Mouse (Mus musculus): ENCODE measurements around the gene Mob3c. TPM values are rescaled to one million over a fixed set of nuclear protein-coding genes. Genes with fewer than 3 reads are reported as not detected.

Gene Mob3c
- polyA plus RNA-seq, 1 experiment: 17.8 TPM

DNA sequence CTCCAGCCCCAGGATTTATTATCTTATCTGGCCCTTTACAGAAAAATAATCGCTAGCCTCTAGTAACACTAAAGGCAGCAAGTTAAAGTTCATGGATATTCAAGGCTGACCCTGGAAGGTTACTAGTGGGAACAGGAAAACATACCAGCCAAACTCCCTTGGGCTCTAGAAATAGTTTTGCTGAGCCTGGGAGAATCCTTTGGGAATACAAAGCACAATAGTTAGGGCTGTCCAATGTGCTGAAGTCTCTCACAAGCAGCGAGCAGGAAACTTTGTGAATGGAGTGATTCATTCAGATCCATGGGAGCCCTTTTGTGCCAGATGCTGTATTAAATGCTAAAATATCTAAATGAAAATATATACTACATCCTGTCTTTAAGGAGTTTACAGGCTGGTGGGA lies 18.8 kb downstream of the Mob3c start:
- H3K36me3 ChIP-seq (ENCODE audit: control insufficient read depth, insufficient read depth, low read length): no peaks in the 10 kb centered on the region; the same call in 1 of the 2 replicates
- no peak overlapping the region for H3K27ac ChIP-seq (ENCODE audit: insufficient read depth, low read depth, low read length)
- H3K27me3 ChIP-seq (replicated peaks; ENCODE audit: control insufficient read depth, insufficient read depth, low read length): no peaks in the 10 kb centered on the region
- H3K4me3 ChIP-seq (ENCODE audit: insufficient read depth, low read depth, low read length): no peak overlapping the region
- H3K4me1 ChIP-seq (ENCODE audit: control insufficient read depth, insufficient read depth, low read length): no peaks in the 10 kb centered on the region
- peak; percentile 56 for DNase-seq
- WGBS: 55% methylated on average over 2 of the region's 2 CpGs
- no peak for TF ChIP-seq CTCF (conservative IDR thresholded peaks at IDR 0.05; ENCODE audit: insufficient read depth, insufficient read length, low read depth, low read length)
- no peak for TF ChIP-seq POLR2A (IDR thresholded peaks at IDR 0.05; ENCODE audit: low read depth, low read length)

GRCm38 (mm10) chr4:115847377-115847776 lies 19.5 kb downstream of the Mob3c start:
- peak; percentile 18 for DNase-seq
- no peaks in the 10 kb centered on the region for H3K27me3 ChIP-seq (replicated peaks; ENCODE audit: control insufficient read depth, insufficient read depth, low read length)
- H3K36me3 ChIP-seq (ENCODE audit: control insufficient read depth, insufficient read depth, low read length): no peaks in the 10 kb centered on the region; the same call in 1 of the 2 replicates
- H3K4me1 ChIP-seq (ENCODE audit: control insufficient read depth, insufficient read depth, low read length): no peaks in the 10 kb centered on the region
- 57% methylated on average over 5 of the region's 5 CpGs for WGBS
- H3K27ac ChIP-seq (ENCODE audit: insufficient read depth, low read depth, low read length): no peak overlapping the region
- H3K4me3 ChIP-seq (ENCODE audit: insufficient read depth, low read depth, low read length): no peak overlapping the region
- TF ChIP-seq POLR2A (IDR thresholded peaks at IDR 0.05; ENCODE audit: low read depth, low read length): no peak
- no peak for TF ChIP-seq CTCF (conservative IDR thresholded peaks at IDR 0.05; ENCODE audit: insufficient read depth, insufficient read length, low read depth, low read length)

- no peaks in the 10 kb centered on the region for H3K27me3 ChIP-seq (replicated peaks; ENCODE audit: control insufficient read depth, insufficient read depth, low read length)
- H3K4me3 ChIP-seq (ENCODE audit: insufficient read depth, low read depth, low read length): no peak overlapping the region
- TF ChIP-seq CTCF (conservative IDR thresholded peaks at IDR 0.05; ENCODE audit: insufficient read depth, insufficient read length, low read depth, low read length): no peak
- no peak for TF ChIP-seq POLR2A (IDR thresholded peaks at IDR 0.05; ENCODE audit: low read depth, low read length)
- WGBS: 100% methylated on average over 1 of the region's 1 CpGs
- H3K27ac ChIP-seq (ENCODE audit: insufficient read depth, low read depth, low read length): no peak overlapping the region
- no peak for DNase-seq
- no peaks in the 10 kb centered on the region for H3K4me1 ChIP-seq (ENCODE audit: control insufficient read depth, insufficient read depth, low read length)
- no peaks in the 10 kb centered on the region; the same call in 1 of the 2 replicates for H3K36me3 ChIP-seq (ENCODE audit: control insufficient read depth, insufficient read depth, low read length)
Measured at GRCm38 (mm10) chr4:115848083-115848482, 20.2 kb downstream of the Mob3c start.

GRCm38 (mm10) chr4:115848990-115849677 lies 21.2 kb downstream of the Mob3c start:
- Histone ChIP-seq H3K36me3 (ENCODE audit: control insufficient read depth, insufficient read depth, low read length) (no peaks in the 10 kb centered on the region; the same call in 1 of the 2 replicates), H3K27ac (ENCODE audit: insufficient read depth, low read depth, low read length) (no peak overlapping the region), H3K4me1 (ENCODE audit: control insufficient read depth, insufficient read depth, low read length) (no peaks in the 10 kb centered on the region), H3K27me3 (replicated peaks; ENCODE audit: control insufficient read depth, insufficient read depth, low read length) (no peaks in the 10 kb centered on the region), H3K4me3 (ENCODE audit: insufficient read depth, low read depth, low read length) (no peak overlapping the region)
- WGBS: 60% methylated on average over 8 of the region's 8 CpGs
- DNase-seq: no peak
- TF ChIP-seq POLR2A (IDR thresholded peaks at IDR 0.05; ENCODE audit: low read depth, low read length): no peak
- no peak for TF ChIP-seq CTCF (conservative IDR thresholded peaks at IDR 0.05; ENCODE audit: insufficient read depth, insufficient read length, low read depth, low read length)

DNA sequence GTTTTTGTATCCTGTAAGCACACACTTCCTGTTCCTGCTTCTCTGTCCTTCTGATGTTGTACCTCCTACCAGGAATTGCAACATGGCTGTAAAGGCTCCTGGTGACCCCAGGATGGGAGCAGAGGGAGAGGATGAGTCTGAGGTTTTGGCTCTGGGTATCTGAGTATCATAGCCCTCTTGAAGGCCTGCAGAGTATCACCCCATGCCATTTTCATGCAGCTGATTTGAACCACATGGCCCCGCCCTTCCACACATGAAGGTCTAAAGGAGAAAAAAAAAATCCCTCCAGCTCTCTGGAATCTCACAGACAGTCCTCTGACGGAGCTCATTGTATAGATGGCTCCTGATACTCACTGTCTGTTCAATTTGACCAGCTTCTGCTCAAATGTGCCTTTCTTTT lies 22.2 kb downstream of the Mob3c start:
- no peaks in the 10 kb centered on the region; the same call in 1 of the 2 replicates for H3K36me3 ChIP-seq (ENCODE audit: control insufficient read depth, insufficient read depth, low read length)
- no peaks in the 10 kb centered on the region for H3K27me3 ChIP-seq (replicated peaks; ENCODE audit: control insufficient read depth, insufficient read depth, low read length)
- H3K27ac ChIP-seq (ENCODE audit: insufficient read depth, low read depth, low read length): no peak overlapping the region
- WGBS: 89% methylated on average over 2 of the region's 2 CpGs
- H3K4me1 ChIP-seq (ENCODE audit: control insufficient read depth, insufficient read depth, low read length): no peaks in the 10 kb centered on the region
- DNase-seq: no peak
- H3K4me3 ChIP-seq (ENCODE audit: insufficient read depth, low read depth, low read length): no peak overlapping the region
- no peak for TF ChIP-seq CTCF (conservative IDR thresholded peaks at IDR 0.05; ENCODE audit: insufficient read depth, insufficient read length, low read depth, low read length)

DNA sequence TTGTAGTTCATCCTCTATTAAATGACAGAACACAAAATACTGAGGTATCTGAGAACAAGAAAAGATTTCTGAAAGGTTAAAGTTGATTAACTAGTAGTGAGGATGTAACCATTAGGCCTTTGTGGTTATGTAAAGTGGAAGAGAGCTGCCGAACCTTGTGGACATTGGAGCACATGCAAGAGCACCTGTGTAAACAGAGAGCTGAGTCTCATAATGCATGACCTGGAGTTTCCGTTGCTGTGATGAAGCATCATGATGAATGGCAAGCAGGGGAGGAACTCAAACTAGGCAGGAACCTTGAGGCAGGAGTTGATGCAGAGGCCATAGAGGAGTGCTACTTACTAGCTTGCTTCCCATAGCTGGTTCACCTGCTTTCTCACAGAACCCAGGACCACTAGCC lies 22.7 kb downstream of the Mob3c start:
- DNase-seq: no peak
- Histone ChIP-seq H3K27me3 (replicated peaks; ENCODE audit: control insufficient read depth, insufficient read depth, low read length) (no peaks in the 10 kb centered on the region), H3K4me1 (ENCODE audit: control insufficient read depth, insufficient read depth, low read length) (no peaks in the 10 kb centered on the region), H3K4me3 (ENCODE audit: insufficient read depth, low read depth, low read length) (no peak overlapping the region), H3K36me3 (ENCODE audit: control insufficient read depth, insufficient read depth, low read length) (no peaks in the 10 kb centered on the region; the same call in 1 of the 2 replicates), H3K27ac (ENCODE audit: insufficient read depth, low read depth, low read length) (no peak overlapping the region)
- 46% methylated on average over 2 of the region's 2 CpGs for WGBS
- no peak for TF ChIP-seq POLR2A (IDR thresholded peaks at IDR 0.05; ENCODE audit: low read depth, low read length)
- no peak for TF ChIP-seq CTCF (conservative IDR thresholded peaks at IDR 0.05; ENCODE audit: insufficient read depth, insufficient read length, low read depth, low read length)

DNA sequence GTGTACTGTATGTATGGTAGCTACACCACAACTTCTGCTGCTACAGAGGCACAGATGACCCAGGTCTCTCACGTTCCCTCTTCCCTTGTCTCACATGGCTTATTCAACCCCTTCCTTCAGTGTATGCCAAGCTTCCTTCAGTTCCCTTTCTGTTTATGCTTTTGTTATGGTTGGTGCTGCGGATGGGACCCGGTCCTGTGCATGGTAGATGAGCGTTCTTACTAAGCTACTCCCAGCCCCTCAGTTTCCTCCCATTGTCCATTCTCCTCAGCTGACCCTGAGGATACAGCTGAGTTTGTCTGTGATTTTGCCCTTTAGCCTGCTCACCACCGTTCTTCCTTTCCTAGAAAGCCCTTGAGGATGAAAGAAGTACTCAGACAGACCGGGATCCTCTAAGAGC lies 23.7 kb downstream of the Mob3c start:
- H3K4me1 ChIP-seq (ENCODE audit: control insufficient read depth, insufficient read depth, low read length): no peaks in the 10 kb centered on the region
- 83% methylated on average over 6 of the region's 6 CpGs for WGBS
- H3K36me3 ChIP-seq (ENCODE audit: control insufficient read depth, insufficient read depth, low read length): no peaks in the 10 kb centered on the region; the same call in 1 of the 2 replicates
- DNase-seq: no peak
- TF ChIP-seq POLR2A (IDR thresholded peaks at IDR 0.05; ENCODE audit: low read depth, low read length) (no peak), CTCF (conservative IDR thresholded peaks at IDR 0.05; ENCODE audit: insufficient read depth, insufficient read length, low read depth, low read length) (no peak)
- H3K27me3 ChIP-seq (replicated peaks; ENCODE audit: control insufficient read depth, insufficient read depth, low read length): no peaks in the 10 kb centered on the region
- H3K4me3 ChIP-seq (ENCODE audit: insufficient read depth, low read depth, low read length): no peak overlapping the region
- no peak overlapping the region for H3K27ac ChIP-seq (ENCODE audit: insufficient read depth, low read depth, low read length)
